Mouse (Mus musculus): Measurements from ENCODE around the gene Rpl27a. TPM values are rescaled to one million over a fixed set of nuclear protein-coding genes. Genes with fewer than 3 reads are reported as not detected.

The Rpl27a gene
- polyA plus RNA-seq, 2 experiments = 93.6 to 486 TPM

- no peak overlapping the region for H3K27ac ChIP-seq
- H3K4me2 ChIP-seq (ENCODE audit: low read depth) = peak overlapping the region; percentile 20
- WGBS (ENCODE audit: insufficient replicate concordance) = 23% methylated on average over 4 of the region's 4 CpGs
- no peak overlapping the region for H3K4me3 ChIP-seq (ENCODE audit: insufficient read depth in 1 of 2, low read depth in 2 of 2, low read length in 2 of 2)
- no peaks in the 10 kb centered on the region for H3K36me3 ChIP-seq (replicated peaks; ENCODE audit: control insufficient read depth, insufficient read depth, low read depth)
- H3K27me3 ChIP-seq (ENCODE audit: control insufficient read depth, insufficient read depth, low read length) = no peaks in the 10 kb centered on the region
- H3K9me3 ChIP-seq (ENCODE audit: control insufficient read depth, low read length) = no peaks in the 10 kb centered on the region
- H3K9ac ChIP-seq (replicated peaks) = no peak overlapping the region
- DNase-seq (ENCODE audit: low read depth in 3 of 3, low spot score in 3 of 3) = no peak
- TF ChIP-seq CTCF (IDR thresholded peaks at IDR 0.05; ENCODE audit: low read depth) (no peak), EP300 (IDR thresholded peaks at IDR 0.05; ENCODE audit: low read depth) (no peak)
- ATAC-seq (ENCODE audit: insufficient read depth) = no peak
- H3K4me1 ChIP-seq (replicated peaks; ENCODE audit: control insufficient read depth in 2 of 2, insufficient read depth in 2 of 2, low read length in 1 of 2) = peaks cover 0 to 17% of the 10 kb centered on the region in 2 experiments; a peak in 2 of 4 replicates
Observed at GRCm38 (mm10) chr7:109562154-109562599, 43.2 kb downstream of the Rpl27a start.

DNA sequence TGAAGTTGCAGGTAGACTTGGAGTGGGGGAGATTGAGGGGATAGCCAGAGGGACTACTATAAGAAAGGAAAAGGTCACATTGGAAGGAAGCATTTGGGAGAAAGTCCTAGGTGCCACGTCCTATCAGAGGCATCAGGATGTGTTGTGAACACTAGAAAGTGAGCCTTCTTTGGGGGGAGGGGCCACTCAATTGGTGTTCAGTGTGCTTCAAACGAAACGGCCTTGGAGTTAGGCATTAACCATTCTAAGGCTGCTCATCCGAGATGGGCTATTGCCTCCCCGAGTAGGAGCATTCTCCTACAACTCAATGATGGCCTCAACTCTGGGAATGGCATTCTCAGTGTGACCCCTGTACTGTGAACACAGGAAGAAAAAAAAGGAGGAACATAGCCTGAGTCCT is 43.7 kb downstream of the Rpl27a start:
- H3K4me2 ChIP-seq (ENCODE audit: low read depth) = peak overlapping the region; percentile 20
- WGBS (ENCODE audit: insufficient replicate concordance) = 37% methylated on average over 5 of the region's 5 CpGs
- ATAC-seq (ENCODE audit: insufficient read depth) = no peak
- no peaks in the 10 kb centered on the region for H3K9me3 ChIP-seq (ENCODE audit: control insufficient read depth, low read length)
- TF ChIP-seq EP300 (IDR thresholded peaks at IDR 0.05; ENCODE audit: low read depth) (no peak), CTCF (IDR thresholded peaks at IDR 0.05; ENCODE audit: low read depth) (no peak)
- H3K4me3 ChIP-seq (ENCODE audit: insufficient read depth in 1 of 2, low read depth in 2 of 2, low read length in 2 of 2) = no peak overlapping the region
- H3K27ac ChIP-seq = no peak overlapping the region
- no peak overlapping the region for H3K9ac ChIP-seq (replicated peaks)
- H3K36me3 ChIP-seq (replicated peaks; ENCODE audit: control insufficient read depth, insufficient read depth, low read depth) = no peaks in the 10 kb centered on the region
- no peaks in the 10 kb centered on the region for H3K27me3 ChIP-seq (ENCODE audit: control insufficient read depth, insufficient read depth, low read length)
- peaks cover 0 to 18% of the 10 kb centered on the region in 2 experiments; a peak in 2 of 4 replicates for H3K4me1 ChIP-seq (replicated peaks; ENCODE audit: control insufficient read depth in 2 of 2, insufficient read depth in 2 of 2, low read length in 1 of 2)
- DNase-seq (ENCODE audit: low read depth in 3 of 3, low spot score in 3 of 3) = no peak

- 63% methylated on average over 4 of the region's 4 CpGs for WGBS (ENCODE audit: insufficient replicate concordance)
- DNase-seq (ENCODE audit: low read depth in 3 of 3, low spot score in 3 of 3) = no peak
- Histone ChIP-seq H3K27me3 (ENCODE audit: control insufficient read depth, insufficient read depth, low read length) (no peaks in the 10 kb centered on the region), H3K9ac (replicated peaks) (no peak overlapping the region), H3K4me2 (ENCODE audit: low read depth) (no peak overlapping the region), H3K9me3 (ENCODE audit: control insufficient read depth, low read length) (no peaks in the 10 kb centered on the region), H3K4me3 (ENCODE audit: insufficient read depth in 1 of 2, low read depth in 2 of 2, low read length in 2 of 2) (no peak overlapping the region), H3K4me1 (replicated peaks; ENCODE audit: control insufficient read depth in 2 of 2, insufficient read depth in 2 of 2, low read length in 1 of 2) (peaks cover 0 to 19% of the 10 kb centered on the region in 2 experiments; a peak in 2 of 4 replicates), H3K36me3 (replicated peaks; ENCODE audit: control insufficient read depth, insufficient read depth, low read depth) (no peaks in the 10 kb centered on the region), H3K27ac (no peak overlapping the region)
- ATAC-seq (ENCODE audit: insufficient read depth) = no peak
- no peak for TF ChIP-seq EP300 (IDR thresholded peaks at IDR 0.05; ENCODE audit: low read depth)
- TF ChIP-seq CTCF (IDR thresholded peaks at IDR 0.05; ENCODE audit: low read depth) = no peak
Observed at GRCm38 (mm10) chr7:109563775-109564362, 44.9 kb downstream of the Rpl27a start.

GRCm38 (mm10) chr7:109566327-109566726 is 47.4 kb downstream of the Rpl27a start:
- no peaks in the 10 kb centered on the region for H3K9me3 ChIP-seq (ENCODE audit: control insufficient read depth, low read length)
- ATAC-seq (ENCODE audit: insufficient read depth) = no peak
- H3K27me3 ChIP-seq (ENCODE audit: control insufficient read depth, insufficient read depth, low read length) = no peaks in the 10 kb centered on the region
- no peak for DNase-seq (ENCODE audit: low read depth in 3 of 3, low spot score in 3 of 3)
- H3K36me3 ChIP-seq (replicated peaks; ENCODE audit: control insufficient read depth, insufficient read depth, low read depth) = no peaks in the 10 kb centered on the region
- H3K27ac ChIP-seq = no peak overlapping the region
- no peak overlapping the region for H3K9ac ChIP-seq (replicated peaks)
- no peak for TF ChIP-seq EP300 (IDR thresholded peaks at IDR 0.05; ENCODE audit: low read depth)
- TF ChIP-seq CTCF (IDR thresholded peaks at IDR 0.05; ENCODE audit: low read depth) = no peak
- no peak overlapping the region for H3K4me3 ChIP-seq (ENCODE audit: insufficient read depth in 1 of 2, low read depth in 2 of 2, low read length in 2 of 2)
- no peak overlapping the region for H3K4me2 ChIP-seq (ENCODE audit: low read depth)
- peaks cover 0 to 19% of the 10 kb centered on the region in 2 experiments; a peak in 2 of 4 replicates for H3K4me1 ChIP-seq (replicated peaks; ENCODE audit: control insufficient read depth in 2 of 2, insufficient read depth in 2 of 2, low read length in 1 of 2)

DNA sequence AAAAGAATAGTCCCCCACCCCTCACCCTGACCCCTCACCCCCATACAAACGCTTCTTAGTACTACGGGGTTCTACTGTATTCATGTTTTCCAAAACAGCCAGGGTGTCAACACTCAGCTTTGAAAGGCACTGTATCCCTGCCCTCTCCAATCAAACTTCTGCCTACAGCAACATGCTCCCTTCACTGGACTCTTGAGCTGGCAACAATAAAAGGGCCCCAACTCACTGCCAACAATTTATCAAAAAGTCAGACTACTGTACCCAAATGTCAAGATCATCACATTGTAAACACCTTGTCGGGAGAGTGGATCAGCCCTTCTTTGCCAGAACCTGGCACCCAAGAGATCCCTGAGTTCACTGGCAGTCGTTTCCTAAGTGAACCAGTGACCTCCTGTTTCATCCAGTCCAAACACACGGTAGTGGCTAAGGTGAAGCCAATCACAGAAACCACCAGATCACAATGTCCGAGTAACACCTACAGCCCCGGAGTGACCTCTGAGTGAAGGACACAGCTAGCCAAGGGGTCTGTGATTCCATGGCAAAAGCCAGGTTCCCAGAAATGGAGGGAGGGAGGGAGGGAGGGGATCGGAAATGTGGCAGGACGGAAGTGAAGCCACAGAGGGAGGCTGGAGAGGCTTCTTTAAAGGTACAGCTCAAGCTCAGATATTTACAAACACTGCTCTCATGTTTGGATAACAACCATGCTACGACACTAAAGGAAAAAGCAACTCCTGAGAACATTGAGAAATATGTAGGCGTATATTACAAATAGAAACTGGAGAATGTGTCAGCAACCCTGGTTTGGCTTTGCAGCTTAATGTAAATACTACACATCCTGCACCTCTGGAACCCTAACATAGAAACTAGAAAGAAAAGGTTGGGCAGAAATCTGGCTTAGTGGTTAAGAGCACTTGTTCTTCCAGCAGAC is 48.2 kb downstream of the Rpl27a start:
- DNase-seq (ENCODE audit: low read depth in 3 of 3, low spot score in 3 of 3) = no peak
- Histone ChIP-seq H3K4me1 (replicated peaks; ENCODE audit: control insufficient read depth in 2 of 2, insufficient read depth in 2 of 2, low read length in 1 of 2) (peaks cover 0 to 17% of the 10 kb centered on the region in 2 experiments; a peak in 2 of 4 replicates), H3K9ac (replicated peaks) (no peak overlapping the region), H3K27me3 (ENCODE audit: control insufficient read depth, insufficient read depth, low read length) (no peaks in the 10 kb centered on the region), H3K36me3 (replicated peaks; ENCODE audit: control insufficient read depth, insufficient read depth, low read depth) (no peaks in the 10 kb centered on the region), H3K9me3 (ENCODE audit: control insufficient read depth, low read length) (no peaks in the 10 kb centered on the region), H3K4me2 (ENCODE audit: low read depth) (no peak overlapping the region), H3K4me3 (ENCODE audit: insufficient read depth in 1 of 2, low read depth in 2 of 2, low read length in 2 of 2) (no peak overlapping the region), H3K27ac (no peak overlapping the region)
- 0 out of 2 replicates have a peak, but pooled peaks have one; percentile 20 for ATAC-seq (ENCODE audit: insufficient read depth)
- TF ChIP-seq EP300 (IDR thresholded peaks at IDR 0.05; ENCODE audit: low read depth) (no peak), CTCF (IDR thresholded peaks at IDR 0.05; ENCODE audit: low read depth) (no peak)
- 60% methylated on average over 11 of the region's 11 CpGs for WGBS (ENCODE audit: insufficient replicate concordance)

Data from liver, embryonic 14.5 days (tissue).